Mouse (Mus musculus) left cerebral cortex, adult 11 months (tissue): Measurements from ENCODE around the gene Grtp1.

Source experiments
- DNase-seq: peaks from one replicate; pipeline ENCODE4 v3.0.0; 2022; ENCODE audit warnings: low spot score

Grtp1 gene

DNA sequence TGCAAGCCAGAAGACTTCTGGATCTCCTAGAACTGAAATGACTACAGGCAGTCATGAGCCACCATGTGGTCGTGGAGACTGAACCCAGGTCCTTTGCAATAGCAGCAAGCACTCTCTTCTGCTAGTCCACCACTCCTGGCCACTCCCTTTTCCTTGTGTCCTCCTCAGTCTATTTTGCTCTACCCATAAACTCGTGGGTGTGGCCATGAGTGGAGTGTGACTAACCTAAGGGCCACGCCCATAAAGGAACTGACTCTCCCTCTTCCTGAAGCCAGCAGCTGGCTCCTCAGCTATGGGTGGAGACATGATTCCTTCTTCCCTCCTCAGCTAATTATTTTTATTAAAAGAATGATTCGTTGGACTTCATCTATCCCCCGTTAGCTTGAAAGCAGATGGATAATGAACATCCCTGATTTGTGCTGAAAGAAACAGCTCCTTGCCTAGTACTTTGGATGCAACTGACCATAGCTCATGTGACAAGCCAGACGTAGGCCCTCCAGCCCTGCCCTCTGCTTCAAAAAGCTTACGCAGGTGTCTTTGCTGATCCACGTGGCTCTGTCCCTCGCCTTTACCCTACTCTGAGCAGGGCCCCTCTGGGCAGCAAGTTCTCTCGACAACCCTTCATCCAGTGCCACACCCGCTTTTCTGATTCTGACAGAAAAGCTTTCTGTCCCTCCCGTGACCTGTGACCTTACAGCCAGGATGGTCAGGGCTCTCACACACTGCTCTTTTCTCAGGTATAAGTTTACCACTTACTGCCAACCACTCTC, 4.1 kb upstream of the Grtp1 start:
- DNase-seq = no peak

DNA sequence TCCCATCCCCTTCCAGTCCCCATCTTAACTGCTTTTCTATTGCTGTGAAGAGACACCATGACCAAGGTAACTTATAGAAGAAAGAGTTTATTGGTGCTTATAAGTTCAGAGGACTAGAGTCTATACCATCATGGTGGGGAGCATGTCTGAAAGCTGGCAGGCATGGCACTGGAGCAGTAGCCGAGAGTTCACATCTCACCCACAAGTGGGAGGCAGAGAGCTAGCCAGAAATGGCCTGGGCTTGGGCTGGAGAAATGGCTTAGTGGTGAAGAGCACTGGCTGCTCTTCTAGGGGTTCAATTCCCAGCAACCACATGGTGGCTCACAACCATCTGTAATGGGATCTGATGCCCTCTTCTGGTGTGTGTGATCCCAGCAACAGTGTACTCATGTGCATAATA, 3.1 kb upstream of the Grtp1 start:
- DNase-seq = no peak

DNA sequence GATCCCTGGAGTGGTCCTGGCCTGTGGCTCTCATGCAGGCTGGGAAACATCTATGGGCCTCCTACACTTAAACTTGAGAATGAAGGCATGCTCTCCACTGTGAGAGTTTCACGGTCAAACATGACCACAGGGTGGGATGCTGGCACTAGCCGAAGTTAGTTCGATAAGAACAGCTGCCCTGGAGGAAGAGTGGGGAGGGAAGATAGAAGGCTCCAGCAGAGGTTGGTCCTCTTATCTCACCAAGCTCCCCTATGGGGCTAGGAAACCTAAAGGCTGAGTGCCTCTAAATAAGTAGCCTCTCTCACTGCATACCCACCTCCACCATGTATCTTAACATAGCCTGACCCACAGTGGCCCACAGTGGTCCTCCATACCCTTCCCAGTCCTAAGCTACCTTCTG, 2.4 kb upstream of the Grtp1 start:
- DNase-seq = no peak

DNA sequence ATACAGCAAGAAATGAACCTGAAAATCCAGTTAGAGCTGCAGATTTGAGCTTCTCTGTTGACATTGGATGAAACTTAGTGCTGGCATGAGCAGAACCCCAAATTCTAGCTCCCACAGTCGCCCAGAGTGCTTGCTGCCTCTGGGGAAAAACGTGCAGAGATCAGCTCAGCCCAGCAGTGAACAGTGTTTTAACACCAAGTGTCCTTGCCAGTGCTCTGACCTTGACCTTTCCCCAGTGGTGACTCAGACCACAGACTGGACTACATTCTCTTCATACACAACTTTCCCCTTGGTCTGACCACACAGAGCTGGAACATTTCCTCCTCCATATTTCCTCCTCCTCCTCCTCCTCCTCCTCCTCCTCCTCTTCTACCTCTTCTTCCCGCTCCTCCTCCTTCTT, 1.6 kb upstream of the Grtp1 start:
- DNase-seq = no peak

DNA sequence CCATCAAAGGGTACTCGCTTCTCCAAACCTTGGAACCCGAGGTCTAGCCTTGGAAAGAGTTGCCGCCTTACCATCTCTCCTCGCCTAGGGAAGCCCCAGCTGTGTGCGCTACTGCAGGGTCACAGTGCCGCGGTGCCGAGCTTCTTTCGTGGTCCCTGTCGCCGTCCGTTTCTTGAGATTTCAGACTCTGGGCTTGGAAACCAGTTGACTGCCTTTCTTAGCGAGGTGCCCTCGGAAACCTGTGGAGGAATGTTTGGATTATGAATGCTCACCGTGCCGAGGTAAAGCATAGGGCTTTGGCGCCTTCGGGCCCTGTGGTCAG, 554 bp upstream of the Grtp1 start:
- no peak for DNase-seq

DNA sequence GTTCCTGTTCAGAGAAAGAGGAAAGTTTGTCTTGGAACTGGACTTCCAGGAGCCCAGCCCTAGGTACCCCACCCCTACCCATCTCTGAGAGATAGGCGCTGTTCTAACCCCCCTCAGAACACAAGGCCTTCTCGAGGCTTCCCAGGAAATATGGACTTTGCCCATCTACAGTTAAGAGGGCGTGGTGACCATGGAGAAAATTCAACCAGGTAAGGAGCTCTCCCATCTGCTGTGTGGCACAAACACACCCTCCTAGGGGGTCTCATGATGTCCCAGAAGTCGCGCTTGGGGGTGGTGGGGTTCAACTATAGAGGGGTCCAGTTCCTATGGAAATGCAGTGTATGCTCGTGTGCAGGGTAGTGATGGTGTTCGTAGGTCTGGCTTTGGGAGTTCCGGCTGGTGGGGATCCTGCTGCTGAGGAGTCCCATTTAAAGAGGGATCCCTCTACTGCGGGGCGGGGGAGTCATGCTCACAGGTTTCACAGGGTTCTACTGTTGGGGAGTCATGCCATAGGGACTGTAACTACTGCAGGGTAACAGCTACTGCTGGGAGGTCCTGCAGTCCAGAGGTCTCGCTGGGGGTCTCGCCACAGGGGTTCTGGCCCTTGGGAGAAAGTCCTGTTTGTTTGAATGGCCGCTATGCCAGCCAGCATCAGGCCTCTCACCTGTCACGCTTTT, 897 bp downstream of the Grtp1 start:
- DNase-seq = no peak

DNA sequence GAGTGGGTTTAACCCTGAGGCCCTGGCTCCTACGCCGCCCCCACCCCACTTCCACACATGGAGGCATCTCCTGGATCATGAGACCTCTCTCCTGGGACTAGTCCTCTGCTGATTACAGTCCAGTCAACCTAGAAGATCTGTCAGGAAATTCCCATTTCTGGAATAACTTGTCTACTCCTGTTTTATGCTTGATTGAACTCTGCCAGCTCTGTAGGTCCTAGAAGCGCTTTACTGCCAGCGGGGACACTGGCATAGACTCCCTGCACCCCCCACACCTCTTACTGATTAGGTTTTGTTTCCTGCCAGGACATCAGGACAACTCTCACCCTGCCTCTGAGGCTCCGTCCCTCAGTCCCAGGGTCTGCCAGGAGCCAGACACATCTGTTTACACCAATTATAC, 2.9 kb downstream of the Grtp1 start:
- DNase-seq = no peak

DNA sequence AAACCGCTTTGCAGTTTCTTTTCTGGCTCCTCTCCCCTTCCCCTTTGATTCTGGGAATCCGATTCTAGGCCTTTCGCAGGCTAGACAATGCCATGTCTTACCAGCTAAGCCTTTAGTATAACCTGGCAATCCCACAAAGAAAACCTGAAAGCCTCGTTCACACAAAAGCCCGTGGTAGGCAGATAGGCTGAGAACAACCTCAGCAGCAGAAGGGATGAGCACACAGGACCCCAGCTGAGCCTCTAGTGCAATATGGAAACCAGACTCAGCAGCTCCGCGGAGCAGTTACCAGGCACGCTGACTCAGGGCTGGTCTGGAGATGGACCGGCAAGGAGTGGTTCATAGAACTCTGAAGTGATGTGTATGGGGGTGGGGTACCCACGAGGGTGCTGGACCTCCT, 5.6 kb downstream of the Grtp1 start:
- DNase-seq = no peak

DNA sequence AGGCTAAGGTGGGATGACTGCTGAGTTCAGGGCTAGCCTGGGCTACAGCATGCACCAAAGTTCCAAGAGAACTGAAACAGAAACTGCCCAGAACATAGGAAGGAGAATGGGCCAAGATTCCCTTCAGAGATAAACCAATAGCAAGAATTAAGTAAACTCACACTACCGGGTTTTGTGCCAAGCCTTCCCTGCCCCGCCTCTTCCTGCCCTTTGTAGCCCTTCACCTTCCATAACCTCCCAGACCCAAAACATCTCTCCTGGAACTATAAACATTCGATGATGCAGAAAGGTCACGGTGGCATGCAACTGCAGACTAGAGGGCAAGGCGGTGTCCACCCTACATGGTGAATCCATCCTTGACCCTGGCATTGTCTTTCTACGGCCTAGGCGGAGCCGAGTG, 10.2 kb downstream of the Grtp1 start:
- no peak for DNase-seq

DNA sequence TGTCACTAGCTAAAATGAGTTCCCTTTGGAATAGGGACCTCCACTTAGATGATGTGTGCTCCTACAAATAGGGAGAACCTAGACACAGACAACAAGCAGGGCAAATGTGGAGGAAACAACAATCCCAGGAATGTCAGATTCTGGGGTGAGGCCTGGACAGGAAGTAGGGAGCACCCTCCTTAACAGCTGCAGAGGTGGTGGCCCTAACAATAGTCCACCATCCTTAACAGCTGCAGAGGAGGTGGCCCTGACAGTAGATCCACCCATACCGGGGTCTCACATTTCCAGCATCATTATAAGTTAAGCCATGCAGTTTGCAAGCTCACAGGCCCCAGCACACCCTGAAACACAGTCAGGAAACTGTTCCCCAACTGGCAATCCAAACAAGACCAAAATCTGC, 11.6 kb downstream of the Grtp1 start:
- DNase-seq = no peak

DNA sequence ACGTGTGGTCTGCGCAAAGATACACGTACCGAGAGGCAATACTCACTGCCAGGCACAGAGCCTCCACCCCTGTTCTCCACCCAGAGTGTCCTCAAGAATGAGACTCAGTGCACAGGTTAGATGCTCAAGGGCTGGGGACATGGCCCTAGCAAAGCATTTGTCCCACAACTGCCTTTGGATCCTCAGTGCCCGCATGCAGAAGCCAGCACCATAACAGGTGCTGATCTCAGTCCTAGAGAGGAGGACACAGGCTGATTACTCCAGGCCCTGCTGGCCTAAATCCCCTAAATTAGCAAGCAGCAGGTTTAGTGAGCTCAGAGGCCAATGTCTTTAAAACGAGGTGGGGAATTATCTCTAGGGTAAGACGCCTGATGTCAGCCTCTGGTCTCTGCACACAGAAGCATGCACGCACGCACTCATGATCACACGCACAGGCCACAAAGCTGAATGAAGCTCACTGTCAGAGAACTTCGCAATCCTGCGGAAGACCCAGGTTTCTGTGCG, 12.3 kb downstream of the Grtp1 start:
- no peak for DNase-seq

DNA sequence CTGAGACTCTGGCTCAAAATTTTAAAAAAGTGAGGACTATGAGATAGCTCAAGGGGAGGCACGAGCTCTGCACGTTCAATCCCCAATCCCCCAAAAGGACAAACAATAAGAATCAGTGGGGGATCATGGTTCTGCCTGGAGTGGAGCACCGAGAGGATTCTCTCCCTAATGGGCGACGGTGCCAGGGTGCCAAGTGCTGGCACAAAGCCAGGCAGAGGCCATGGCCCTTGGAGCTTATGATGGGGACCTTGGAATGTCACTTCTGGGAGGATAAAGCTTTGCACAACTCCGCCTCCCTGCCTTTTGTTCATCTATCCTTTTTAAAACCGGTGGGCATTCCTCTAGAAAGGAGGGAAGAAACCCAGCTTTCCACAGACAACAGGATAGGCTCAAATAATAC, 12.8 kb downstream of the Grtp1 start:
- no peak for DNase-seq

DNA sequence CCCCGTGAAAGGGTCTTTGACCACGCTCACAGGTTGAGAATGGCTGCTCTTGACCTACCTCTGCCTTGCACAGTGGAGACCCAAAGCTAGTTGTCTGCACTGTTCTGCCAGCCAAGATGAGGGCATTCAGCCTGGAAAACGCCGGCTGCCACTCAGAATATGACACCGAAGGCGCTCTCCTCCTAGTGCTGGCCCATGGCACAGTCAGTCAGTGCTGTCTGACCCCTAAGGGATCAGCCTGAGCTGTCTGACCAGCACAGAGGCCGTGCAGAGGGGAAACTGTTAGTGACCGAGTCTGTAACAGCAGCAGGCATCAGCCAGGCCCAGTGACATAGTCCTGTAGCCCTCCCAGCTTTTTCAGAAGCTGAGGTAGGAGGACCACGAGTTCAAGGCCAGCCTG, 13.2 kb downstream of the Grtp1 start:
- DNase-seq = no peak

DNA sequence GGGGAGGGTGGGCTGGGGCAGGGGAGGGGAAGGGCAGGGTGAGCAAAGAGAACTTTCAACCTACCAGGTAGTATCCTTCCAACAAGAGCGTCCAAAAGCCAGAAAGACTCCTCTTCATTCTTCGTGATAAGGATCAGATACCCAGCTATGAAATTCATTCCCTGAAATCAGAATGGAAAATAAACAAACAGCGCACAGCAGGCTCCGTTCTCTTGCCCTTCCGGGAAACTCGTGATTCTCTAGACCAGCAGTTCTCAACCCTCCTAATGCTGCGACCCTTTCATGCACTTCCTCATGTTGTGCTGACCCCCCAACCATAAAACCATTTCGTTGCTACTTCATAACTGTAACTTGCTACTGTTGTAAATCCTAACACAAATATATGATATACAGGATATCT, 13.6 kb downstream of the Grtp1 start:
- DNase-seq = no peak

DNA sequence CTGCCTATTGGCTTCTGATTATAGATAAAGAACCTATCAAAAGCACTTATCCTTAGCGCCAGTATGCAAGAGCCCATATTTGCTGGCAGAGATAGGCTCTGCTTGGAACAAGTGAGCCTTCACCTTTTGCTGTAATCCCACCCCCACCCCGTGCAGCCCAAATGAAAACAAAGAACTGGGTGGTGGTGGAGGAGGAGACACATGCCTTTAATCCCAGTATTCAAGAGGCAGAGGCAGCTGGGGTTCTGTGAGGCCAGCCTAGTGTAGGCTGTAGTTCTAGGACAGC, 18.8 kb downstream of the Grtp1 start:
- no peak for DNase-seq

DNA sequence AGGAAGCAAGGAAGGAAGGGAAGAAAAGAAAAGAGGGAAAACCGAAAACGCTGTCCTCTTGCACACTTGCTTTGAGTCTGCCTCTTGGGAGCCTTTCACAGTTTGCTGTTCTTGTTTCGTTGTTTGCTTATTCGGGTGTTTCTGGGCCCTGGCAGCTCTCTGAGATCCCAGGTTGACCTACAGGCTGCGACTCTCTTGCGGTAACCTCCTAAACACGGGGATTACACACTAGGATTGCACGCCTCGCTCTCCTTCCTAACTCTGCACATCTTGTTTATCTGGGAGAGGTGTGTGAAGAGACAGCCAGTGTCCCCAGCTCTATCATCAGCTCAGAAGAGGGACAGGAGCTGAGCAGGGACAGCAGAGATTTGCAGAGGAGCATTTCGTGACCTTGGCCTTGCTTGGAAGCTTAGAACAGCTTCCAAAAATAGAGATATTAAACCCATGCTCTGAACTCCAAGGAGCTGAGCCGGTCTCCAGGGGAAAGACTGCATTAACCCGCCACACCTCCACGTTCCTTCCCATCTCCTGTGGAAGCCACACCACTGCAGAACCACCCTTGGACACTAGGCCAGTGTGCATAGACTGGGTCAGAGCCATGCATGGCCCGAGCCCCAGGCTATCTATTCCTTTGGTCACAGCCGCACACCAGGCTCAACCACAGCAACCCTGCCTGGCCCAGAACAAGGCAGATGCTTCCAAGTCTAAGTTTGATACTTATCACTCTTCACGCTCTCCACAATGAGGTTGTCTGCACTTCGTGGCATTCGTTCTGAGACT, 19.3 kb downstream of the Grtp1 start:
- DNase-seq = no peak

DNA sequence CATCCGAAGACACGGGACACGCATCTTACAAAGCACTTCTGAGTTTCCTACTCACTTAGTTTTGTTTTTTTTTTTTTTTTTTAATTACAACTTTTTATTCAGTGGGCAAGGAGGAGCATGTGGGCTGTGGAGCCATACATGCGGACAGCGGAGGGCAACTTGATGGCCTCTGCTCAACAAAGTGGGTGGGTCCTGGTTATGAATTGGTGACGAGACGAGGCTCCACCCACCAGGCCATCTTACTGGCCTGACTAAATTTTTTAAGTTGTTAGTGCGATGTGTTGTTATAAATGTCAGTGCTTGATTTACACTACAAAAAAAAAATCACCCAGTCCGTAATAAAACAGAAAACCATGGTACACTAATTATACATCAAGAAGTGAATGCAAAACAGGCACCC, 20.0 kb downstream of the Grtp1 start:
- no peak for DNase-seq

DNA sequence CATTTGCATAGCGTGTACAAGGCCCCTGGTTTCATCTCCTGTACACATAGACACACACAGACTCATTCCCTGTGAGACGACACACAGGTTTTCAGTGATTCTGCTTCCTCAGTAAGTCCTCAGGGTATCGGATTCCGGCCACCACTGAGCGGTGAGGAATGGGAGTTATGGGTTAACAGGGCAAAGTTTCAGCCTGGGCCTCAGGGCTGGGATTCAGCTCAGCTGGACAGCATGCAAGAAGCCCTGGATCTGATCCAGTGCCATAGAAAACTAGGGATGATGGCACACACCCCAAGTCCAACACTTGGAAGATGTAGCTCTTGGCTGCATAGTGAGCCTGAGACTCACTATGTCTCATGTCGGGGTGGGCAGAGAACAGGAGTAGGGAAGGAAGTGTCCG, 20.5 kb downstream of the Grtp1 start:
- DNase-seq = no peak

DNA sequence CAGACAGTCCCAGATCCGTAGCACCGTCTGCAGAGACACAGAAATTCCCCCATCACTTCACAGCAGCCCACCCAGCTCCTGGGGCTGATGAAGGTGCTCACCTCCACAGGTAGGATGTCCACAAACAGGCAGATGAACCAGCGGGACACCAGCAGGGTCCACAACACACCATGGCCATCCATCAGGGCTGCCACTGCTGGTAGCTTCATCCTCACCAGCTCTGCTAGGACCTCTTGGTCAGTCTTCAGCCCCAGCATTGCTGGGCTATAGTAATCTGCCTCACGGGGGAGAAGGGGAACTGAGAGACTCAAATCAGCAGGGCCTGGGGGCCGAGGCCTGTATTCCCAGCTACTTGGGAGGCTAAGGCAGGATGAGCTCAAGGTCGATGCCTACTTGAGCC, 20.9 kb downstream of the Grtp1 start:
- DNase-seq = no peak

DNA sequence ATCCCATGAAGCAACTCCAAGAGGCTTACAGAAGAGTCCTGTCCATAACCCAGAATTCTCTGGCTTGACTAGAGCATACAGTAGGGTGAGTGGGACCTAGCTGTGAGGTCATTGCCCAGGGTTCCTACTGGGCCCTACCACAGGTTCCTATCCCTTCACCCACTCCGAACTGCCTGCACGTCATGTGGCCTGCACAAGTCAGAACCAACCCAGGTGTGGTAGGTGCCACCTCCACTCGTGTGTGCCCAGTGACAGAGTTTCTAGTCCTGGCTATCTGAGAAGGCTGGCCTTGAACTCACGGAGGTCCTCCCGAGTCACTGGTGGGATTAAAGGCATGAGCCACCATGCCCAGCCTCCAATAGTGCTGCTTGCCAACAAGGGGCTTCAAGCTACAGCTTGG, 22.3 kb downstream of the Grtp1 start:
- no peak for DNase-seq

DNA sequence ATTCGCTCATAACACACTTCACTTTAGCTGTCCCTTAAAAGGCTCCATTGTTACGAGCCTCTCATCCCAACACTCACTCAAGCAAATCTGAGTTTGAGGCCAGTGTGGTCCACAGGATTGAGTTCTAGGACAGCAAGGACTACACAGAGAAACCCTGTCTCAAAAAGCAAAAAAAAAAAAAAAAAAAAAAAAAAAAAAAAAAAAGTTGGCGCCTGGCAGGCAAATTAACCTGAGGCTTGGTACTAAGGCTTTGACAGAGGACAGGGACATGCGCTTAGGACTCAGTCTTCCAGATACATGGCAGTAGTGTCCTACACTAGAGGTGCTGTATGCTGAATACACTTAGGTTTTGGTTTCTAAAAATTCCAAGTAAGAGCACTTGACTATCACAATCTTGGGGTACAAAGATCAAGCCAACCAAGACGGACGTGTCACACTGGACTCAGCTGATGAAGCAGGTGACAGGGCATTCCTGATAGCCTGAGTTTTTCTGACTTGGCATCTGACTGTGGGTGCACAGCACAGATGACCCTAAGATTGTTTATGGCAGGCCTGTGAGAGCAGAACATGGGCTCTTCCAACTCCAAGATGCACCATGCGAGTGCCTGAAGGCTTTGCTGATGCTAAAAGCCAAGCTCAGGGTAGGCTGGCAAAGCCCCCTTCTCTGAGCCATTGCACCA, 23.1 kb downstream of the Grtp1 start:
- DNase-seq = no peak

DNA sequence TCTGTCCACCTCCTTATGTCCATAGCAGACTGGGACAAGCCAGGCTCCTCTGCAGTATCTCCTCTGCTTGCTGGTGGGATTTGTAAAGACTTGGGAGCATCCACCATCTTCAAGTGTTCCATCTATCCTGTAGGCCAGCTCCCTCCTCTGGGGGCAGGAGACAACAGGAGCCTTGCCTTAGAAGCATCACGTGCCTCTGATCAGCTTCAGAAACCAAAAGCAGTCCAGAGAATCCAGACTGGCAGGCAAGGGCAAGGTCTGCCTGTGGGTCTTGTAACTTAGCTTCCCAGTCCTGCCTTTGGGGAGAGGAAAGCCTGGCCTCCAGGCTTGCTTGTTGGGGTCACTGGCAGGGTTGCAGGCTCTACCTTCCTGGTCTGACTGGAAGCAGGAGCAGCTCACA, 24.8 kb downstream of the Grtp1 start:
- no peak for DNase-seq

DNA sequence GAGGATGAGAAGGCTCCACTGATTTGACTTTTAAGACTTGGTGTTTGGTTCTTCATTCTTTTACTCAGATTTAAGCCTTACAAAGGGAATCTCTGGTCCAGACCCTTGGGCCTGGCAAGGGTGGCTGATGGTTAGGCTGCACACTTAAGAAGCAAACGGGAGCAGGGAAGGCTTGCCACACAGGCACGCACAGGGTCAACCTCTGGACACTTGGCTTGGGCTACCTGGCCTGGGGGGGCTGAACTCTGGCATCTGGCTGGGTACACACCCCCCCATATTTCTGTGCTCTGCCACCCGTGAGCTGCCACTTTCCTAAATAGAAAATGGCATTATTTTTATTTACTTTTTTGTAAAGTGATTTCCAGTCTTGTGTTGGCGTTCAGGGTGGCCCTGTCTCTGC, 25.6 kb downstream of the Grtp1 start:
- DNase-seq = no peak
